Mouse (Mus musculus) Patski (cell line): Measurements from ENCODE around the gene Hnrnpul2. TPM values are rescaled to one million over a fixed set of nuclear protein-coding genes. Genes with fewer than 3 reads are reported as not detected.
A peak's percentile ranks its signal among the peaks of the same experiment; 100 is the strongest.

Source experiments
- ATAC-seq: fragments of 100-300 bp; one replicate; pipeline ENCODE4 v1.8.0; 2021
- CTCF ChIA-PET: fragments of 350-600 bp; sonication (Branson Sonifier 250); formaldehyde crosslinking; loops from one replicate; lab custom pipeline; 2022; ENCODE audit warnings: inconsistent platforms; lab: Charles Lee
- POLR2A ChIA-PET: fragments of 350-600 bp; sonication (Branson Sonifier 250); formaldehyde crosslinking; loops from one replicate; lab custom pipeline; 2022; ENCODE audit warnings: antibody characterized with exemption, inconsistent platforms; lab: Charles Lee
- DNase-seq: peaks from one replicate; pipeline ENCODE4 v3.0.0-alpha.2; 2011; ENCODE audit warnings: low read depth, low spot score
- H3K27me3 ChIP-seq: fragments of 371-371 bp; one replicate; pipeline ENCODE4 v1.5.1; 2021
- CTCF ChIP-seq: fragments of 100-300 bp; IDR thresholded peaks from one replicate; pipeline ENCODE4 v1.5.1; 2021
- in situ Hi-C: fragments of 300-500 bp; cut with MboI; formaldehyde crosslinking; loops from 3 replicates; pipeline ENCODE4 v1.11.1; 2018; ENCODE audit warnings: low pct_unique_long_range_greater_than_20kb, mixed read lengths
- polyA plus RNA-seq: library from polyadenylated mRNA; unstranded; gene quantifications from one replicate; pipeline ENCODE4 v1.2.3, GENCODE M21; 2021

The Hnrnpul2 gene
- polyA plus RNA-seq = 136 TPM

DNA sequence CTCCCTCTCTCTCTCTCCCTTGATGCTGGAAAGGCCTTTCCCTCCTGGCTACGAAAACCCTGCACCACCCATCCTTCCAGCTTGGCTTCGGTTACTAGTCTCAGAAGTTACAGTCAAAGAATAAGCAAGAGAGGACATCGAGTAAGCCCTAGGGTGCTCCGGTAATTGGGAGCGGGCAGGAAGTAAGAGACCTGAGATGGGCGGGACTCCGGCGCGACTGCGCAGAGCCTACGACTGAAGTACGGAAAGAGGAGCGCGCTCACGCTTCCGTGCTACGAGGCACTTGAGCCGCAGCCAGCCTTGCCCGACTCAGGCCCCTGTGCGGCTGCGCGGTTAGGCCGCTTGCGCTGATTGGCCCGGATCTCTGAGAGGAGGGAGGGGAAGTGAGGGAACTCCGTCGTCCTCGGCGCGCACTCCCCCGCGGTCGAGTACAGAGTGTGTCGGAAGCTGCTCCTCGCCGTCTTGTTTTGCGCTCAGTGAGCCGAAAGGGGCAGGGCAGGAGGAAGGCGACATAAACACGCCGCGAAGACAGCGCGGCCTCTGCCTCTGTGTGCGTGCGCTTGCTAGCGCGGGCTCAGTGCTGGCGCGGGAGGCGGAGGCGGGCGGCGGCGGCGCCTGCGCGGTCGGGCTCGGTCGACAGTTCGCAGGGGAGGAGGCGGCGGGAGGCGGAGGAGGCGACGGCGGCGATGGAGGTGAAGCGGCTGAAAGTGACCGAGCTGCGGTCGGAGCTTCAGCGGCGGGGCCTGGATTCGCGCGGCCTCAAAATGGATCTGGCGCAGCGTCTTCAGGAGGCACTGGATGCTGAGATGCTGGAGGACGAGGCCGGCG, at the start of gene Hnrnpul2:
Gene Hnrnpul2, plus strand, starts transcription at position 415 of the 828 bp plus-strand sequence.
- no peak for TF ChIP-seq CTCF

DNA sequence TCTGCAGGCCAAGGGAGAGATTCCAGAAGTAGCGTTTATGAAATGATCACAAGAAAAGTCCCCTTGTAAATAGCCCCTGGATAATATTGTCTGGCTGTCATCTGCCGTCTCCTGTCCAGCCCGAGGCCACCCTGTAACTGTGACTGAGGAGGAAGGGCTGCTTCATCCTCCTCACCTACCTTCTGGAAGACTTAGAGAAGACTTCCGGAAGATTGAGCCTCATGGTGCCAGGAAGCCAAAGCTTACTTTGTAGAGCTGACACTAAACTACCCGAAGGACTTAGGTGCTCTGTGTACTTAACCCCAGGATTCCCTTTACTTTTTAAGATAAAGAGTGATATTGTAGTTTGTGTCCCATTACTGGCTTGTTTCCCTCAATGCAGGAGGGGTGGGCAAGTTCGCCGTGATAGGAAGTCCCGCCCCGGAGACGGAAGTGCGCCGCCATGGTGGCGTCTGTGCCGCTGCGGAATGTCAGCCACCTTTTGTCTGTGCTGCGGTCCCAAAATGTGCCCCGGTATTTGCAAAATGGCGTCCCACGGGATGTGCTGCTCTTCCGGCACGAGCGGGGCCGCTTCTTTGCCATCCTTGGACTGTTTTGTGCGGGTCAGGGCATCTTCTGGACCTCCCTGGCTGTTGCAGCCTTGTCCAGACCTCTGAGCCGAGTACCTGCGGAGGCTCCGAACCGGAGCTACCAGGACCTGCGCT, 49.1 kb upstream of the Hnrnpul2 start, which contains the start of gene Tmem223:
Gene Tmem223, plus strand, starts transcription at position 430 of the 704 bp plus-strand sequence.
- DNase-seq (no peak), ATAC-seq (no peak)
- no peak for TF ChIP-seq CTCF
- in situ Hi-C loops = no loop called here
- POLR2A ChIA-PET = interaction anchor here (0.5 to 2.2 kb wide), 6 partner anchors 10 to 102 kb away, joined by 3 to 11 read pairs (median 3); partner anchors contain the start of genes Hnrnpul2 and Nxf1
- CTCF ChIA-PET = interaction anchor here (2.1 kb wide), 1 partner anchor 10 kb away, joined by 5 read pairs; no protein-coding TSS in a partner anchor
- H3K27me3 ChIP-seq = no peaks in the 10 kb centered on the region

More for the DNA sequence above, at the start of gene Hnrnpul2:
- POLR2A ChIA-PET = interaction anchor here (0.6 to 2.1 kb wide), 12 partner anchors 13 to 97 kb away, joined by 3 to 7 read pairs (median 4); partner anchors contain the start of genes Gng3, Polr2g and Slc3a2
- CTCF ChIA-PET = interaction anchor here (1.1 kb wide), 1 partner anchor 11 kb away, joined by 3 read pairs; no protein-coding TSS in a partner anchor
- in situ Hi-C loops = loop anchor here (5.0 to 10.0 kb wide), 2 partner anchors 68 to 245 kb away; no protein-coding TSS in a partner anchor
- ATAC-seq (peak; percentile 82), DNase-seq (peak; percentile 97)
- H3K27me3 ChIP-seq = no peaks in the 10 kb centered on the region

DNA sequence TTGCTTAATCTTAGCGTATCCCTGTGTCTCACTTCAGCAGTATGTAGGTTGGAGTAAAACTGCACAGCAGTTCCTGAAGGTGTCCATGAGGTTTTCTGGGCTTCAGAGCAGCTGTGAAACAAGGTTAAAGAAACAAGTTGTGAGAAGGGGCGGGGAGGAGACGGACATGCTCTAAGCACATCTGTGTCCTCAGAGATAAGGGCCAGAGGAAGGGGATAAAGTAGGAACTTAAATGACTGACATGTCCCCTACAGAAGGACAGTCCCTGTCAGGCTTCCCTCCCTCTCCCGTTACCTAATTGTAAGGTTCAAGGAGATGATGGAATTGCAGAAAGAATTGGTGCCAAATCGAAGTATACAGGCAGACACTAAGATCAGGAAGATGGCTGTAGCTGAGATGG, 46.8 kb upstream of the Hnrnpul2 start:
- no peaks in the 10 kb centered on the region for H3K27me3 ChIP-seq
- in situ Hi-C loops = no loop called here
- POLR2A ChIA-PET = interaction anchor here (0.5 to 4.3 kb wide), 6 partner anchors 14 to 46 kb away, joined by 3 to 37 read pairs (median 4); partner anchors contain the start of genes Hnrnpul2, Nxf1, Polr2g and Taf6l
- CTCF ChIA-PET = interaction anchor here (2.0 kb wide), 1 partner anchor 43 kb away, joined by 4 read pairs; no protein-coding TSS in a partner anchor
- no peak for TF ChIP-seq CTCF
- DNase-seq (no peak), ATAC-seq (no peak)

DNA sequence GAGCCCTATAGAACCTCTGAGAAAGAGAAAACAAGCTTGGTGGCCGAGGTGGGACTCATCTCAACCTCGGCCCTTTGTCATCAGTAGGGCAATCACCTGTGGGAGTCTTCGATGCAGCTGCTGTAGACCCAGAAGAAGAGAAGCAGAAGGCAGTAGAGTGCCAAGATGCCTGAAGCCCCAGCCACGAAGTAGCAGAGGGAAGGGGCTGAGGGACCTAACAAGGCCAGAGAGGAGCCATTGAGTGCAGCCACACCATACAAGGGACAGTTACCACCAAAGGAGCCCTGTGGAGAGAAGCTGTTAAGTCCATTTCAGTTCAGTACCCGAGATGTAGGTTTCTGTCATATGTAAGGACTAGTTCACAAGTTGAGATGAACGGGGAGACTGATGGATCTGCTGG, 46.4 kb upstream of the Hnrnpul2 start:
- ATAC-seq (no peak), DNase-seq (no peak)
- ChIA-PET POLR2A (interaction anchor here (0.5 to 4.3 kb wide), 6 partner anchors 13 to 46 kb away, joined by 3 to 37 read pairs (median 4); partner anchors contain the start of genes Hnrnpul2, Nxf1, Polr2g and Taf6l), CTCF (interaction anchor here (1.2 to 2.0 kb wide), 3 partner anchors 12 to 42 kb away, joined by 3 to 5 read pairs (median 4); no protein-coding TSS in a partner anchor)
- in situ Hi-C loops = no loop called here
- no peak for TF ChIP-seq CTCF
- H3K27me3 ChIP-seq = no peaks in the 10 kb centered on the region

DNA sequence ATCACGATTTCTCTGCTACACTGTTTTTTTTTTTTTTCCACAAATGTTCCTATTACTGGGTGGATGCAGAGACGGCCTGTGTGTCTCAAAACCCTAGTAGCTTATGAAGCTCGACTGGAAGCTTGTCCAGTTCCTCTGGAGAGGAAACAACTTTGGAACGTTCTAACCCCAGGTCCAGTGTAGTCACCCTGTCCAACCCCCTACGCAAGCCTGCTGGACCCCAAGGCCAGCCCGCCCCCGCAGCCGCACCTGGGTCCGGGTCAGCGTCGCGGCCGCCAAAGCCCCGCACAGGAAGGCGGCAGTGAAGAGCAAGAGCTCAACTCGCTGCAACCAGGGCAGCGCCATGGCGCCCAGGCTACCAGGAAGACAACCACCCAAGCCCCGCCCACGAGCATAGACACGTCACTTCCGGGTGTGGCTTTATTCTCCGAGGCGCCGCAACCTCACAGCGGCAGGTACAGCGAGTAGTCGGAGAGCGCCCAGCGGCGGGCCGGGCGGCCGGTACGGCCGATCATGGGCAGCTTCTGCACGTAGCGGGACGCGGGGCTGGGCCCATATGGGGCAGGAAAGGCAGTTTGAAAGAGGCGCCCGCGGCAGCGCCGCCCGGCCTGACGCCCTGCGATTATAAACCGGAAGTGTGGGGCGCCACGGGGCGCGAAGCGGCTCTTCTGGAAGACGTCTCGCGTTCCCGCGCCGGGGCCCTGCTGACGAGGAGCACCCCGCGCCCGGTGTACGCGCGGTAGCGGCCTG, 45.5 kb upstream of the Hnrnpul2 start, which contains the start of gene Tmem179b:
Gene Tmem179b, minus strand, starts transcription at position 382 of the 750 bp plus-strand sequence.
- in situ Hi-C loops = no loop called here

DNA sequence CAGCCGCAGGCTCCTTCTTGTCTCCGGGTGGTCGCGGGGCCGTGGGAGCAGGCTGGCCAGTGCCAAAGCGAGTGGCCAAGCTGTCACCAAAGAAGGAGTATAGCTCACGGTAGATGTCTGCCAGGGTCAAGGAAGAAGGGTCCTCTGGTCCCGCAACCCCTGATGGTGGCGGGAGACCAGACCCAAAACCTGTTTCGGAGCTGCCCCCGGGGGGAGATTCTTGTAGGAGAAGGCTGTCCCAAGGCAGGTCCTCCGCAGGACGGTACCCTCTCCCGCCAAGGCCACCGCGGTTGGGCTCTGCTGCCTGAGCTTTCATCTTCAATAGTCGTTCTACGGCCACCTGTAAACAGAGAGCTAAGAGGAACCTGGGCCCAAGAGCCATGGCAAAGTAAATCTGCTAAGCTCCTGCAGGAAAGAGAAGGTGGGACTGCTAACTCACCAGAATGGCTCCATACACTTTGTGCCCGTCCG, 44.8 kb upstream of the Hnrnpul2 start:
- POLR2A ChIA-PET = interaction anchor here (0.8 to 4.3 kb wide), 9 partner anchors 12 to 98 kb away, joined by 3 to 37 read pairs (median 5); partner anchors contain the start of genes Nxf1 and Taf6l
- CTCF ChIA-PET = interaction anchor here (1.0 to 1.9 kb wide), 4 partner anchors 11 to 22 kb away, joined by 3 to 5 read pairs (median 4); partner anchors contain the start of gene Nxf1
- ATAC-seq = no peak

More for the DNA sequence above, 45.5 kb upstream of the Hnrnpul2 start, which contains the start of gene Tmem179b:
- H3K27me3 ChIP-seq = no peaks in the 10 kb centered on the region
- ChIA-PET CTCF (interaction anchor here (1.2 to 2.0 kb wide), 5 partner anchors 11 to 41 kb away, joined by 3 to 5 read pairs (median 4); partner anchors contain the start of gene Nxf1), POLR2A (interaction anchor here (0.6 to 4.3 kb wide), 12 partner anchors 12 to 1839 kb away, joined by 3 to 37 read pairs (median 3); partner anchors contain the start of genes Hnrnpul2, Nxf1, Taf6l and Ttc9c)
- ATAC-seq (peak; percentile 92), DNase-seq (peak; percentile 60)
- TF ChIP-seq CTCF = no peak

DNA sequence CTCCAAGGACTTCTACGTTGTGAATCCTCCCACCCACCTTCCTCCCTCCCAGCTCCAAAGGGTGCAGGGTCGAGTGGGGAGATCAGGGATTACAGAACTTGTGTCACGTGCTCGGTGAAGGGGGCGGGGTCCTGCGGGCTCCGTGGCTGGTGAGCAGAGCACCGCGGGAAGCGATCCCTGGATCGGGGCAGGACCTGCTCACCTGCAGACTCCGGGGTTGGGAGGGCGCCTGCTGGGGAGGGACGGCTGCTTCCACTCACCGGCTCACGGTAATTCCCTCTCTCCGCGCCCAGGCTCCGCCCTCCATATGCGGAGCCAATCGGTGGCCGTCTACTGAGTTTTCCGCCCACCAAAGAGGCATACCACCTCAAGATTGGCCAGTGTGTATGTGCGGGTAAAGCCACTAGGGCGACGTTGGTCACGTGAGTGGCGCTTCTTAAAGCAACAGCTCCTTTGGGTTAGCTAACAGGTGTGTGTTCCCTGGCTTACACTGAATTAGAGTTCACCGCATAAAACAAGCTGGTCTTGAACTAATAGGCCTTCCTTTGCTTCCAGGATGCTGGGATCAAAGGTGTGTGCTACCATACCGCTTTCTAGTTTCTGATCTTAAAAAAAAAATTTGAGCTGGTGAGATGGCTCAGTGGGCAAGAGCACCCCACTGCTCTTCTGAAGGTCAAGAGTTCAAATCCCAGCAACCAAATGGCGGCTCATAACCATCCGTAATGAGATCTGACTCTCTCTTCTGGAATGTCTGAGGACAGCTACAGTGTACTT, 33.6 kb upstream of the Hnrnpul2 start, which contains the start of gene Taf6l:
Gene Taf6l, minus strand, starts transcription at position 410 of the 774 bp plus-strand sequence.
- no peak for TF ChIP-seq CTCF
- ATAC-seq (peak; percentile 100), DNase-seq (peak; percentile 81)
- in situ Hi-C loops = no loop called here
- ChIA-PET CTCF (interaction anchor here (0.8 to 4.1 kb wide), 4 partner anchors 9 to 12 kb away, joined by 3 to 26 read pairs (median 6); partner anchors contain the start of genes Polr2g and Tmem179b), POLR2A (interaction anchor here (1.1 to 4.5 kb wide), 3 partner anchors 11 to 33 kb away, joined by 3 to 37 read pairs (median 6); partner anchors contain the start of genes Polr2g and Tmem179b)
- no peaks in the 10 kb centered on the region for H3K27me3 ChIP-seq

More for the DNA sequence above, 44.8 kb upstream of the Hnrnpul2 start:
- in situ Hi-C loops = no loop called here
- TF ChIP-seq CTCF = no peak
- DNase-seq = no peak
- H3K27me3 ChIP-seq = no peaks in the 10 kb centered on the region

DNA sequence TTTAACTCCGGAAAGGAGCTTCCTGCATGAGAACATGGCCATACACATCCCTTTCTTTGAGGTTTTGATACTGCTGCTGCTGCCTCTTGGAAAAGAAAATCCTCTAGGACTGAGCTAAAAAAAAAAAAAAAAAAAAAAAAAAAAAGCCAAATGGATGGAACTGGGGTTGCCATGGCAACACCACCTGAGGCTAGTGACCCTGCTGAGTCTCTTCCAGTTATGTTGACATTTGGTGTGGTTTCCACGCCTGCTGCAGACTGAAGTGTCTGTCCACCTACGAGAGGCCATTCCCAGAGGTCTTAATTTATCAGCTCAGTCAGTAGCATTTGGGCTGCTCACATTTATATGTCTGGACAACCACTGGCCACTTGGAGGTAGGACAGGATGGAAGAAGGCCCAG, 31.3 kb upstream of the Hnrnpul2 start:
- POLR2A ChIA-PET = interaction anchor here (0.6 to 4.5 kb wide), 7 partner anchors 9 to 50 kb away, joined by 3 to 37 read pairs (median 3); partner anchors contain the start of genes Hnrnpul2, Tmem179b and Ttc9c

More for the DNA sequence above, 31.3 kb upstream of the Hnrnpul2 start:
- ATAC-seq = no peak
- CTCF ChIA-PET = interaction anchor here (0.6 to 4.1 kb wide), 4 partner anchors 9 to 22 kb away, joined by 3 to 26 read pairs (median 4); partner anchors contain the start of gene Polr2g
- DNase-seq = no peak
- in situ Hi-C loops = no loop called here
- H3K27me3 ChIP-seq = no peaks in the 10 kb centered on the region
- no peak for TF ChIP-seq CTCF
